Mouse (Mus musculus): ENCODE measurements around the gene Txndc11.
A peak's percentile ranks its signal among the peaks of the same experiment; 100 is the strongest.
"Not testable (repeated sequence)": the region's sequence is repeated elsewhere in the genome, so short reads cannot be mapped to it uniquely, and the experiment has no call there.

The Txndc11 gene

GRCm38 (mm10) chr16:11134348-11135344 is at the start of gene Txndc11:
TSS of gene Txndc11 (minus strand) at chr16:11134650.
- DNase-seq (ENCODE audit: low spot score in 2 of 2), result peak; percentile 99 to 100

GRCm38 (mm10) chr16:11177404-11177803 is 43.0 kb upstream of the Txndc11 start:
- DNase-seq (ENCODE audit: low spot score in 2 of 2), result no peak

GRCm38 (mm10) chr16:11176884-11177244 is 42.4 kb upstream of the Txndc11 start:
- no peak for DNase-seq (ENCODE audit: low spot score in 2 of 2)

- DNase-seq (ENCODE audit: low spot score in 2 of 2), result peak; percentile 92 to 93
Observed at GRCm38 (mm10) chr16:11176208-11176883, 41.9 kb upstream of the Txndc11 start, which contains the start of gene Zc3h7a. TSS of gene Zc3h7a (minus strand) at chr16:11176393.

GRCm38 (mm10) chr16:11175489-11176207 is 41.2 kb upstream of the Txndc11 start:
- DNase-seq (ENCODE audit: low spot score in 2 of 2), result peak; percentile 68 to 76

GRCm38 (mm10) chr16:11175100-11175488 is 40.6 kb upstream of the Txndc11 start:
- DNase-seq (ENCODE audit: low spot score in 2 of 2), result peak in 1 of 2 experiments; percentile 15

- DNase-seq (ENCODE audit: low spot score in 2 of 2), result peak; percentile 36 to 48
Observed at GRCm38 (mm10) chr16:11174671-11175081, 40.2 kb upstream of the Txndc11 start.

- no peak for DNase-seq (ENCODE audit: low spot score in 2 of 2)
Observed at GRCm38 (mm10) chr16:11171679-11172078, 37.2 kb upstream of the Txndc11 start.

- DNase-seq (ENCODE audit: low spot score in 2 of 2), result no peak
Observed at GRCm38 (mm10) chr16:11166431-11166830, 32.0 kb upstream of the Txndc11 start.

- DNase-seq (ENCODE audit: low spot score in 2 of 2), result no peak
Observed at GRCm38 (mm10) chr16:11164695-11165255, 30.3 kb upstream of the Txndc11 start.

- DNase-seq (ENCODE audit: low spot score in 2 of 2), result not testable (repeated sequence)
Observed at GRCm38 (mm10) chr16:11157721-11158120, 23.3 kb upstream of the Txndc11 start.

GRCm38 (mm10) chr16:11154500-11154899 is 20.1 kb upstream of the Txndc11 start:
- no peak for DNase-seq (ENCODE audit: low spot score in 2 of 2)

GRCm38 (mm10) chr16:11143706-11144483 is 9.4 kb upstream of the Txndc11 start:
- peak; percentile 99 to 100 for DNase-seq (ENCODE audit: low spot score in 2 of 2)

- peak in 1 of 2 experiments; percentile 6 for DNase-seq (ENCODE audit: low spot score in 2 of 2)
Observed at GRCm38 (mm10) chr16:11133476-11134347, 738 bp downstream of the Txndc11 start.

- DNase-seq (ENCODE audit: low spot score in 2 of 2), result no peak
Observed at GRCm38 (mm10) chr16:11132839-11133238, 1.6 kb downstream of the Txndc11 start.

GRCm38 (mm10) chr16:11128301-11128700 is 6.1 kb downstream of the Txndc11 start:
- DNase-seq (ENCODE audit: low spot score in 2 of 2), result no peak

GRCm38 (mm10) chr16:11125371-11125770 is 9.1 kb downstream of the Txndc11 start:
- DNase-seq (ENCODE audit: low spot score in 2 of 2), result no peak

GRCm38 (mm10) chr16:11124110-11124509 is 10.3 kb downstream of the Txndc11 start:
- no peak for DNase-seq (ENCODE audit: low spot score in 2 of 2)

GRCm38 (mm10) chr16:11122625-11123024 is 11.8 kb downstream of the Txndc11 start:
- no peak for DNase-seq (ENCODE audit: low spot score in 2 of 2)
